ENCODE assay signal across 18 mouse cellular contexts in the genomic region with DNA sequence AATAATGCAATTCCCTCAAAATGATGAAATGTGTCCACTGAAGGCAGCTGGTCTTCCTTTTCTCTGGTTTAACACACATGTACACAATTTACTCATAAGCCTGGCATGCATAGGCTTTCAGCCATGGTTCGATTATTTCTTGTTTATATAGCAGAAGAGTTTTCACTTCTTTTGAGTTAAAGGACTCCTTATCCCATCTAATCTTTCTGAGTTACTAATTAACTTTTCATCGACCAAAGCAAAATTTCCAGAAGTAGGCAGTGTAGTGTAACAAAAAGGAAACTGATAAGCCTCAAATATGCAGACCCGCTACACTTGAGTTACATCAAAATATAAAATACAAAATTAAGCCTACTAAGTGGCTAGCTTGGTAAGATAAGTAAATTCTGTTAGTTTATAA.
"Had no signal": no experiment of that assay in that cellular context is flagged by ENCODE, and none has a peak within 500 bp of the region (broad histone marks: within the 10 kb centered on the region; RNA-seq: fewer than 3 reads in every experiment).

No protein-coding gene starts in this region.

- H3K36me3 ChIP-seq: limb, embryonic 13.5 days; liver, embryonic 13.5 days; midbrain, embryonic 10.5 days; neural tube, embryonic 15.5 days had no signal

- H3K9ac ChIP-seq: limb, embryonic 13.5 days; liver, embryonic 13.5 days; neural tube, embryonic 15.5 days had no signal

- H3K4me3 ChIP-seq: layer of hippocampus, adult 2 months; limb, embryonic 13.5 days; liver, embryonic 13.5 days; midbrain, embryonic 10.5 days; myocyte; neural tube, embryonic 15.5 days had no signal

- H3K27ac ChIP-seq: hindbrain, postnatal 0 days; layer of hippocampus, adult 2 months; limb, embryonic 13.5 days; liver, embryonic 13.5 days; midbrain, embryonic 10.5 days; neural tube, embryonic 15.5 days had no signal

- DNase-seq: kidney, adult 9 months; kidney, postnatal 36 days; left cerebral cortex, postnatal 4 days; liver, embryonic 13.5 days; lung, adult 18-20 months; lung, postnatal 4 days; midbrain, embryonic 14.5 days; right cerebral cortex, adult 18-20 months; right cerebral cortex, postnatal 25 days; thymus, adult 2 months; thymus, postnatal 25 days had no signal

- H3K27me3 ChIP-seq: limb, embryonic 13.5 days; liver, embryonic 13.5 days; neural tube, embryonic 15.5 days had no signal

- ATAC-seq: hindbrain, postnatal 0 days; lung, postnatal 0 days had no signal

- H3K4me1 ChIP-seq: limb, embryonic 13.5 days; liver, embryonic 13.5 days; midbrain, embryonic 10.5 days; neural tube, embryonic 15.5 days had no signal

- H3K4me2 ChIP-seq: limb, embryonic 13.5 days; liver, embryonic 13.5 days; neural tube, embryonic 15.5 days had no signal

- H3K9me3 ChIP-seq: limb, embryonic 13.5 days; liver, embryonic 13.5 days; midbrain, embryonic 10.5 days; neural tube, embryonic 15.5 days had no signal
